Mouse (Mus musculus): ENCODE data around the gene Gm10718.
A peak's percentile ranks its signal among the peaks of the same experiment; 100 is the strongest.
"Not testable (repeated sequence)": the region's sequence is repeated elsewhere in the genome, so short reads cannot be mapped to it uniquely, and the experiment has no call there.

The Gm10718 gene

GRCm38 (mm10) chr9:3025653-3026052, 2.3 kb downstream of the Gm10718 start:
- DNase-seq (ENCODE audit: extremely low spot score) = not testable (repeated sequence)

GRCm38 (mm10) chr9:3026136-3026535, 2.8 kb downstream of the Gm10718 start:
- not testable (repeated sequence) for DNase-seq (ENCODE audit: extremely low spot score)

GRCm38 (mm10) chr9:3026741-3027140, 3.4 kb downstream of the Gm10718 start:
- DNase-seq (ENCODE audit: extremely low spot score) = not testable (repeated sequence)

GRCm38 (mm10) chr9:3027200-3027599, 3.9 kb downstream of the Gm10718 start:
- DNase-seq (ENCODE audit: extremely low spot score) = peak; percentile 67

GRCm38 (mm10) chr9:3029276-3030000, 6.1 kb downstream of the Gm10718 start:
- not testable (repeated sequence) for DNase-seq (ENCODE audit: extremely low spot score)

- DNase-seq (ENCODE audit: extremely low spot score) = peak; percentile 98
Observed at GRCm38 (mm10) chr9:3030677-3031318, 7.5 kb downstream of the Gm10718 start.

- not testable (repeated sequence) for DNase-seq (ENCODE audit: extremely low spot score)
Observed at GRCm38 (mm10) chr9:3034299-3034698, 11.0 kb downstream of the Gm10718 start, which contains the start of gene Gm17535. Gene Gm17535 (plus strand): TSS chr9:3034599.

GRCm38 (mm10) chr9:3036577-3036976, 13.2 kb downstream of the Gm10718 start, which contains the start of gene Gm10715:
Gene Gm10715 (plus strand): TSS chr9:3036877.
- DNase-seq (ENCODE audit: extremely low spot score) = not testable (repeated sequence)

- peak; percentile 8 for DNase-seq (ENCODE audit: extremely low spot score)
Observed at GRCm38 (mm10) chr9:3038161-3038560, 14.8 kb downstream of the Gm10718 start.
